Mouse (Mus musculus): Measurements from ENCODE around the gene Slc39a3. TPM values are rescaled to one million over a fixed set of nuclear protein-coding genes. Genes with fewer than 3 reads are reported as not detected.
"Not testable (repeated sequence)": the region's sequence is repeated elsewhere in the genome, so short reads cannot be mapped to it uniquely, and the experiment has no call there.

Slc39a3 gene
- polyA plus RNA-seq, 1 experiment = 26.3 TPM

DNA sequence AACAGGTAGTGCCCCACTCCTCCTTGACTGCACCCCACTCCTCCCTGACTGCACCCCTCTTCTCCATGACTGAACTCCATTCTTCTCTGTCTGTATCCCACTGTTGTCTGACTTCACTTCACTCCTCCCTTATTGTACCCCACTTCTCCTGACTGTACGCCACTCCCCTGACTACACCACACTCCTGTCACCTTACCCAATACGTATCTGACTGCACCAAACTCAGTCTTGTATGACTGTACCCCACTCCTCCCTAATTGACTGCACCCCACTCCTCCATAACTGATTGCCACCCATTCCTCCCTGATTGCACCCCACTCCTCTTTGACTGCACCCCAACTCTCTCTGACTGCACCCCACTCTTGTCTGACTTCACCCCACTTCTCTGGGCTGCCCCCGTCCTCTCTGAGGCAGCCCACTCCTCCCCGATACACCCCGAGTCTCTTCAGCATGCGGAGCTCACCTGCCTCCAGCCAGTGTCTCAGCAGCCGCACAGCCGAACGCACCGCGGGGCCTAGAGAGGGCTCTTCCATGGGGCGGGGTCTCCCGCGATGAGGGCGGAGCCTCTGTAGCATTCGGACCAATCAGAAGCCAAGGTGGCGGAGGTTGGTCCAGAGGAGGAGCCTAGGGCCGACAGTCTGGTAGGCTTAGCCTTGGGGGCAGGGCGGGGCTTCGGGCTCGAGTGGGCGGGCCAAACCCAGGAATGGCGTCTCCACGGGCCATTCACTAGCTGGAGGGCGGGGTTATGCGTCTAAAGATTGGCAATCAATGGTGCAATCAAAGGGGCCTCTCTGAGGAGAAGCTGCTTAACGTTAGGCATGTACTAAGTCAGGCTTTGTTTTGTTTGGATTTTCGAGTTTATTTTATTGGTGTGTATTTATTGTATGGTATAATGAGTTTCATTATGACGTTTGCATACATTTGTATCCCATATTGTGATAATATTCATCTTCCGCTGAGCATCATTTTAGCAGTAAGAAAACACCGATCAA is 22.5 kb downstream of the Slc39a3 start, which contains the start of gene Gng7:
Gene Gng7 (minus strand): TSS at position 553 of the 992 bp plus-strand sequence.
- WGBS = 10% methylated on average over 31 of the region's 31 CpGs
- DNase-seq (ENCODE audit: low read depth, low spot score) = peak; percentile 73

GRCm38 (mm10) chr10:81010851-81011250 is 26.4 kb downstream of the Slc39a3 start:
- no peak for DNase-seq (ENCODE audit: low read depth, low spot score)
- 57% methylated on average over 6 of the region's 6 CpGs for WGBS

- no peak for DNase-seq (ENCODE audit: low read depth, low spot score)
These were observed 30.0 kb downstream of the Slc39a3 start for GRCm38 (mm10) chr10:81007240-81007639.

DNA sequence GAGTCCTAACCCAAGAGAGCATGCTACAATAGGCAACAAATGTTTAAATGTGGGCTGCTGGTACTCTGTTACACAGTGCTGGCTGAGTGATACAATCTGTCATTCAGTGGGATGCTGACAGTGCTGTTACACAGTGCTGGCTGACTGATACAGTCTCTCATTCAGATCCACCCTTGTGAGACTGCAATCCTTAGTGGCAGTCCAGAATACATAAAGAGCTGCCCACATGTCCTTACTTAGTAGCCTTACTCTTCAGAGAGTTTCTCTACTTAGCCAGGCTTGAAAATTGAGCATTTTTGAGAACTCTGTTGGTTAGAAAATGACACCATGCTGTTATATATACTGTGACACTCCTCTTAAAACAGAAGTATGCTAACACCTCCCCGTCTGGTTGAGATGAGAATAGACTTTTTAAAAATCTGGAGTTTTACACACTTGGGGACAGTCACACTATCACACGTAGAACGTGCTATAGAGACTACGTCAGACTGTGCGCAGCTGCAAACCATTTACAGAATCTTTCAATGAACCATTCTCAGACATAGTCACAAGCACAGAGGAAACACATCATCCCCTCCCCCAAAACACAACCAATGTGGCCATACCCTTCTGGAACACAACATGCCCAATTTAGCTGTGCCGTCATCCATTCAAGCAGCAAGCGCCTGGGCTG is 31.1 kb downstream of the Slc39a3 start:
- 90% methylated on average over 7 of the region's 7 CpGs for WGBS
- no peak for DNase-seq (ENCODE audit: low read depth, low spot score)

More at GRCm38 (mm10) chr10:81007240-81007639, 30.0 kb downstream of the Slc39a3 start:
- WGBS = 35% methylated on average over 7 of the region's 7 CpGs

- DNase-seq (ENCODE audit: low read depth, low spot score) = no peak
- 58% methylated on average over 10 of the region's 10 CpGs for WGBS
These were observed 36.1 kb downstream of the Slc39a3 start for GRCm38 (mm10) chr10:81001161-81001560.

- 35% methylated on average over 28 of the region's 28 CpGs for WGBS
- DNase-seq (ENCODE audit: low read depth, low spot score) = no peak
These were observed 36.8 kb downstream of the Slc39a3 start for GRCm38 (mm10) chr10:81000197-81001062.

GRCm38 (mm10) chr10:80999362-81000196 is 37.6 kb downstream of the Slc39a3 start:
- peak; percentile 64 for DNase-seq (ENCODE audit: low read depth, low spot score)
- 20% methylated on average over 37 of the region's 37 CpGs for WGBS

DNA sequence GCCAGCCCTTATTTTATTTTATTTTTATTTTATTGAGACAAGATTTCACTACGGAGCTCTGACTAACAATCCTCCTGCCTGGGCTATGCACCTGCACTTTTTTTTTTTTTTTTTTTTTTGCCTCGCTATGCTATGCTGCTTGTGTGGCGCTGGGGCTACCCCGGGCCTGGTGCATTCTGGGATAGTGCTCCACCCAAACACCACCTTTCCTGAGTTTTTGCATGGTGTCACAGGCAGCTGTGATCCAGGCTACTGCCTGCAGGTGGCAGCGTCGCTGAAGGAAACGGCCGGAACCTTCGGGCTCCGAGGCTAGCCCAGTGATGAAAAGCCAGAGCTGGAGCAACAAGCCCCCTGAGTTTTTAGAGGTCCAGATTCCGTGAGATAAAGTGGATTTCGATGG is 38.4 kb downstream of the Slc39a3 start:
- peak; percentile 40 for DNase-seq (ENCODE audit: low read depth, low spot score)
- 5% methylated on average over 12 of the region's 12 CpGs for WGBS

DNA sequence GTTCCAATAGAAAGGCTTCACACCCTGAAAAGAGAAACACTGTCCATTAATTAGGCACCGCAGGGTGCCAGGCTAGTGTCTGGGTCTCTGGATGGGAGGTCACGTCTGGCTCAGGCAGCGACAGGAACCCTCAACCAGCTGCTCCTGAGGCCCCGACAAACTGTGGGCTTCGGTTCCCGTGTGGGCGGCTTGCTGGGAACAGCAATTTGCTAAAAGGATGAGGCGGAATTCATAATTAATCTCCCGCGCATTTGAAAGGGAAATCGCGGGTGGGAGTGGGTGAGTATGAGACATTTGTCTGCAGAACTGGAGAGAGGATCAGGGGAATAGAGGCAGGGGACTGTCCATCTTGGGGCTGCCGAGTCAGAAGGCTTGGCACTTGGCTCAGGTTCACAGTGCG is 39.2 kb downstream of the Slc39a3 start:
- WGBS = 44% methylated on average over 14 of the region's 14 CpGs
- no peak for DNase-seq (ENCODE audit: low read depth, low spot score)

- 77% methylated on average over 8 of the region's 8 CpGs for WGBS
- no peak for DNase-seq (ENCODE audit: low read depth, low spot score)
These were observed 39.9 kb downstream of the Slc39a3 start for GRCm38 (mm10) chr10:80997332-80997731.

- WGBS = 92% methylated on average over 8 of the region's 8 CpGs
- no peak for DNase-seq (ENCODE audit: low read depth, low spot score)
These were observed 40.7 kb downstream of the Slc39a3 start for GRCm38 (mm10) chr10:80996501-80996900.

DNA sequence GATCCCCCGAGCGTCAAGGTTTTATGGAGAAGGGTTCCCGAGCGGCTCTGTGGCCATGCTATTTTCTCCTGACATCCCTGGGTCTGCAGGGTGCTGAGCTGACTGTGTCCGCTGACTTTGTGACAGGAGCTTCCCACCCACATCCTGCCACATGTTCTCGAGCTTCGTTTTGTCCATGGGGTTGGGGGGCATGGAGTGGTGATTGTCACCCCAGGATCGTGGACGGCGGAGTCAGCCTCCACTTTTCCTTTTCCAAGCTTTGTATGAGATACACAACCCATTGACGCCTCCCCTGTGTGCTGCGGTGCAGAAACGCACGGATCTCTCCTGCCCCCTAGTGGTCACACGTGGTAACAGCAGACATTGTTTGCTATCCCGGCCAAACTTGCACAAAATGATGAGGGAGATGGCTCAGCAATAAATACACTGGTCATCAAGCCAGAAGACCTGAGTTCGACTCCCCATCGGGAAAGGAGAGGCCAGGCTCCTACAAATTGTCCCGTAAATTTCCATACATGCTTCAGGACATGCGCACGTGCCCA is 42.1 kb downstream of the Slc39a3 start:
- 10% methylated on average over 21 of the region's 21 CpGs for WGBS
- no peak for DNase-seq (ENCODE audit: low read depth, low spot score)

GRCm38 (mm10) chr10:80994621-80995020 is 42.6 kb downstream of the Slc39a3 start:
- WGBS = 29% methylated on average over 4 of the region's 4 CpGs
- DNase-seq (ENCODE audit: low read depth, low spot score) = no peak

DNA sequence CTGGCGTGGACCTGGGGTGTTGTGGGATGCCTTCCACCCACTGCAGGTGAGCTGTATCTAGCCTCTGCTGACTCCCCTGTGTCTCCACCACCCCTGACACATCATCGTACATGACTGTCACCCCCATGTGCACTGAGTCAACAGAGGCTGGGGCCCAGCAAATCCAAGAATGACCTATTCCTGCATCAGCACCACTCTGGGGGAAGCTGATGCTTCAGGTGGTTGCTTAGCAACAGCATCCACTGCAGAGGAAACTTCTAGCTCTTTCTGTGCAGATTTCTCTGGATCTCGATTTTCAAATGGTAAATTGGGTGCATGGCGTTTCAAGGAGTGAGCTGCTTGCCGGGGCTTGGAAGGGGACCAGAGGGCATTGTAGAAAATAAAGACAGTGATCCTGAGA is 44.0 kb downstream of the Slc39a3 start:
- no peak for DNase-seq (ENCODE audit: low read depth, low spot score)
- WGBS = 73% methylated on average over 5 of the region's 5 CpGs

DNA sequence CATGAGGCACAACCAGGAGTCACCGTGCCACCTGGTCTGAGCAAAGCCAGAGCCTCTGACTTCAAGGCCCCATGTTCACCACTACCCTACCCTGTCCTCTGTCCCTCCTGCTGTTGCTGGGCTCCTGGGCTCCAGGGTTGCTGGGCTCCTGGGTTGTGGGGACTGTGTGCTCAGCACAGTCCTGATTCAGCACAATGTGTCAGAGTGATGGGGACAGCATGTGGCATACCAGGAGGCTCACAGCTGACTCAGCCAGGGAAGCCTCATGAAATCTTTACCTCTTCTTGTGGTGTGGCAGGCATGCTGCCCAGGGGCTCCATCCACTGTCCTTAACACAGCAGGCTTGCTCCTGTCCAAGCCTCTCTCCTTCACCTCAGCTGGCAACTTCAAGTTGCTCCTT is 45.3 kb downstream of the Slc39a3 start:
- DNase-seq (ENCODE audit: low read depth, low spot score) = no peak
- WGBS = 84% methylated on average over 1 of the region's 1 CpGs

DNA sequence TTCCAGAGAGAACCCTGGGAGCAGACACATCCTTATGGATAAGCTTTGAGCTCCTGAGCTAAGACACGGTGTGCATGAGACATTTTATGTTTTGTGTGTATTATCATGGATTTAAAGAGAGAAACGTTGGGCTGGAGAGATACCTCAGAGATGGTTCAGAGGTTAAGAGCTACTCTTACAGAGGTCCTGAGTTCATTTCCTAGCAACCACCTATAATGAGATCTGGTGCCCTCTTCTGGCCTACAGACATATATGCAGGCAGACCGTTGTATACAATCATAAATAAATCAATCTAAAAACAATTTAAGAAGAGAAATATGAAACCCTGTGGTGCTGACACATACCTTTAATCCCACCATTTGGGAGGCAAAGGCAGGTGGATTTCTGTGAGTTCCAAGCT is 46.2 kb downstream of the Slc39a3 start:
- 12% methylated on average over 3 of the region's 3 CpGs for WGBS
- no peak for DNase-seq (ENCODE audit: low read depth, low spot score)

DNA sequence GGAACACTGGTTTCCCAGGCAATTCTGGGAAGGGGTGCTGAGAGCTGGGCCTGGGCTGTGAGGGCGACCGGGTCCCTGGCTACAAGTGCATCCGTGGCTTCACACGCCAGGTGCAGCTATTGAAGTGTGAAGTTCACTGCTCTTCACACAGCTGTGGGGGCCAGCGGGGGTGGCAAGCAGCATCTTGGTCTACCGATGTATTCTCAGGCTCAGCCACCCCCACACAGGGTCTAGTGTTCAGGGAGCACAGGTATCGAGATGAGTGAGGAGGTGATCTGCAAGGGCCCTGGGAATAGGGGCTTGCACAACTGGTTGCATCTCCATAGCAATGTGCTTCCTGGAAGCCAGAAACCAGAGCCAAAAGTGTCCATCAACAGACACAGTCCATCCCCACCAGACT is 46.8 kb downstream of the Slc39a3 start:
- no peak for DNase-seq (ENCODE audit: low read depth, low spot score)
- 74% methylated on average over 7 of the region's 7 CpGs for WGBS

DNA sequence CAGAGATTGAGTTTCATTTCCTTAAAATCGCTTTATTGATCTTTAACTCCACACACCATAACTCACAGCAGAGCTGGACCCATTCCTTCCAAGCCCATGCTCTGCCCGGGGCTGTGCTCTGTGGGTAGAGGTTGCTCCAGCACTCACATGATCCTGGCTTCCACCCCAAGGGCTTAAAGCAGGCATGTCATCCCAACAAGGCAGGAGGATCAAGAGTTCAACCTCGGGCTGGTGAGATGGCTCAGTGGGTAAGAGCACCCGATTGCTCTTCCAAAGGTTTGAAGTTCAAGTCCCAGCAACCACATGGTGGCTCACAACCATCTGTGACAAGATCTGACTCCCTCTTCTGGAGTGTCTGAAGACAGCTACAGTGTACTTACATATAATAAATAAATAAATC is 47.4 kb downstream of the Slc39a3 start:
- 46% methylated on average over 4 of the region's 4 CpGs for WGBS

GRCm38 (mm10) chr10:80989446-80989845 is 47.8 kb downstream of the Slc39a3 start:
- DNase-seq (ENCODE audit: low read depth, low spot score) = no peak
- 60% methylated on average over 6 of the region's 6 CpGs for WGBS

More for the DNA sequence above, 47.4 kb downstream of the Slc39a3 start:
- not testable (repeated sequence) for DNase-seq (ENCODE audit: low read depth, low spot score)

All from large intestine, adult 2 months (tissue).